Mouse (Mus musculus): ENCODE results near the gene Pamr1. TPM values are rescaled to one million over a fixed set of nuclear protein-coding genes. Genes with fewer than 3 reads are reported as not detected.

Pamr1 gene
- polyA plus RNA-seq (2014; fragmentation: Nextera tagmentation; extraction: Ambion mirVana) = 8.4 and 9.8 TPM in 2 replicates

DNA sequence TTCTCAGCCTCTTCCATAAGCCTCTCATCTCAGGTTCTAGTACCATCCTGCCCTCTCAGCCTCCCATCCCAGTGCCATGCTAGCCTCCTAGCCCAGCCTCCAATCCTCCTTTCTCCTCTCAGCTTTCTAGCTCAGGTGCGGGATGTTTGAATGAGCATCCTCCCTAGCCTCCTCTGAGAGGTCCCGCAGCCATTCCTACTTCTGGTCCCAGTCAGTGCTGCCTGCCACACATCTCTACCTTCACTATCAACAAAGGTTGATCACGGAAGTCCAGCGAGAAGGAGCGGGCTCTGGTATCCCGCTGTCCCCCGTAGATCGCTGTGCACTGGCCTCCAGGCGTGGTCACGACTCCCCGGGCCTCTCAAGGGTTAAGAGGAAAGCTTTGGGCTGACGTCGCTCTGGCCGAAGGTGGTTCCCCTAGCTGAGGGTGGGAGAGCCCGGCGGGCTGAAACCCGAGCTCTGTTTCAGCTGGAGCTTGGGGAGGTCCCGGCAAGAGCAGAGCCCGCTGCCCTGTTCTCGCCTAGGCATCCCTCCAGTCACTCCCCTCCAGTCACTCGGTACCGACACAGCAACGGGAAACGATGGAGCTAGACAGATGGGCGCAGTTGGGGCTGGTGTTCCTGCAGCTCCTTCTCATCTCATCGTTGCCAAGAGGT, at the start of gene Pamr1:
Gene Pamr1 (plus strand): TSS at position 402 of the 656 bp plus-strand sequence.
- Histone ChIP-seq H3K27ac (no peak within 1 kb of the TSS), H3K9ac (peak within 1 kb of the TSS; percentile 56), H3K36me3 (replicated peaks; ENCODE audit: control insufficient read depth, insufficient read depth) (no peaks in the 10 kb centered on the region), H3K4me3 (replicated peaks; ENCODE audit: low read length) (peak within 1 kb of the TSS; percentile 35), H3K4me1 (replicated peaks; ENCODE audit: control insufficient read depth, insufficient read depth, low read length) (0 out of 2 replicates have a peak, but pooled peaks cover 10% of the 10 kb centered on the region), H3K27me3 (ENCODE audit: control insufficient read depth, insufficient read depth, low read length) (0 out of 2 replicates have a peak, but pooled peaks cover 3% of the 10 kb centered on the region), H3K4me2 (replicated peaks) (peak within 1 kb of the TSS; percentile 63), H3K9me3 (ENCODE audit: control insufficient read depth, low read length) (no peaks in the 10 kb centered on the region)
- WGBS = 2% methylated on average over 26 of the region's 26 CpGs
- peak; percentile 44 for DNase-seq (ENCODE audit: low spot score)
- ATAC-seq (ENCODE audit: low FRiP score) = peak; percentile 78; the same call in 1 of the 2 replicates

DNA sequence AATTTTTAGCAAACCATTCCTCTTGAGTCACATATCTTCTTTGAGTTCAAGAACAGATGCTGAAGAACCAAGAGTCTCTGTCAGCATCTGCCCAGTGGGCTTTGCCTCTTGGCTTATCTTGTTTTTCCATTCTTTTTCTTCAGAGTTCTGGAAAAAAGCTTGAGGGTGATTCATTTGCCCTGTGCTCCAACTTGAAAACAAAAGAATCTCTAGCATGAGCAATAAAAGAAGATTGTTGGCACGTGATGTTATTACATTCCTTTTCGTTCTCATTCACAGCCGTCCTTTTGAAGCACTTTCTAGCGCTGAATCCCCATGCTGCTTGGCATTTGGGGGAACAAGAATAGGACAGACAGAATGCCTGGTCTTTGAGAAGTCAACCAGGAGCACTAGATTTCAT, 42.2 kb upstream of the Pamr1 start:
- WGBS = 60% methylated on average over 4 of the region's 4 CpGs
- no peak overlapping the region for H3K27ac ChIP-seq
- DNase-seq (ENCODE audit: low spot score) (no peak), ATAC-seq (ENCODE audit: low FRiP score) (no peak)
- H3K27me3 ChIP-seq (ENCODE audit: control insufficient read depth, insufficient read depth, low read length) = no peaks in the 10 kb centered on the region
- no peaks in the 10 kb centered on the region for H3K4me1 ChIP-seq (replicated peaks; ENCODE audit: control insufficient read depth, insufficient read depth, low read length)
- no peaks in the 10 kb centered on the region for H3K36me3 ChIP-seq (replicated peaks; ENCODE audit: control insufficient read depth, insufficient read depth)
- no peak overlapping the region for H3K4me2 ChIP-seq (replicated peaks)
- no peak overlapping the region for H3K9ac ChIP-seq
- H3K4me3 ChIP-seq (replicated peaks; ENCODE audit: low read length) = no peak overlapping the region
- no peaks in the 10 kb centered on the region for H3K9me3 ChIP-seq (ENCODE audit: control insufficient read depth, low read length)

GRCm38 (mm10) chr2:102508154-102508553, 41.7 kb upstream of the Pamr1 start:
- no peak overlapping the region for H3K9ac ChIP-seq
- no peaks in the 10 kb centered on the region for H3K36me3 ChIP-seq (replicated peaks; ENCODE audit: control insufficient read depth, insufficient read depth)
- no peaks in the 10 kb centered on the region for H3K27me3 ChIP-seq (ENCODE audit: control insufficient read depth, insufficient read depth, low read length)
- H3K4me1 ChIP-seq (replicated peaks; ENCODE audit: control insufficient read depth, insufficient read depth, low read length) = no peaks in the 10 kb centered on the region
- H3K4me2 ChIP-seq (replicated peaks) = no peak overlapping the region
- 61% methylated on average over 1 of the region's 1 CpGs for WGBS
- 0 out of 2 replicates have a peak, but pooled peaks cover 3% of the 10 kb centered on the region for H3K9me3 ChIP-seq (ENCODE audit: control insufficient read depth, low read length)
- DNase-seq (ENCODE audit: low spot score) = no peak
- H3K27ac ChIP-seq = no peak overlapping the region
- H3K4me3 ChIP-seq (replicated peaks; ENCODE audit: low read length) = no peak overlapping the region
- ATAC-seq (ENCODE audit: low FRiP score) = no peak

GRCm38 (mm10) chr2:102519956-102520355, 29.9 kb upstream of the Pamr1 start:
- H3K27me3 ChIP-seq (ENCODE audit: control insufficient read depth, insufficient read depth, low read length) = no peaks in the 10 kb centered on the region
- H3K9me3 ChIP-seq (ENCODE audit: control insufficient read depth, low read length) = no peaks in the 10 kb centered on the region
- no peak for ATAC-seq (ENCODE audit: low FRiP score)
- no peak overlapping the region for H3K27ac ChIP-seq
- no peak overlapping the region for H3K9ac ChIP-seq
- DNase-seq (ENCODE audit: low spot score) = no peak
- no peak overlapping the region for H3K4me3 ChIP-seq (replicated peaks; ENCODE audit: low read length)
- H3K36me3 ChIP-seq (replicated peaks; ENCODE audit: control insufficient read depth, insufficient read depth) = no peaks in the 10 kb centered on the region
- no peak overlapping the region for H3K4me2 ChIP-seq (replicated peaks)
- H3K4me1 ChIP-seq (replicated peaks; ENCODE audit: control insufficient read depth, insufficient read depth, low read length) = no peaks in the 10 kb centered on the region

GRCm38 (mm10) chr2:102527563-102527962, 22.2 kb upstream of the Pamr1 start:
- Histone ChIP-seq H3K27me3 (ENCODE audit: control insufficient read depth, insufficient read depth, low read length) (no peaks in the 10 kb centered on the region), H3K27ac (no peak overlapping the region), H3K4me3 (replicated peaks; ENCODE audit: low read length) (no peak overlapping the region), H3K9ac (no peak overlapping the region), H3K4me1 (replicated peaks; ENCODE audit: control insufficient read depth, insufficient read depth, low read length) (no peaks in the 10 kb centered on the region), H3K36me3 (replicated peaks; ENCODE audit: control insufficient read depth, insufficient read depth) (no peaks in the 10 kb centered on the region), H3K4me2 (replicated peaks) (no peak overlapping the region), H3K9me3 (ENCODE audit: control insufficient read depth, low read length) (no peaks in the 10 kb centered on the region)
- no peak for DNase-seq (ENCODE audit: low spot score)
- 69% methylated on average over 4 of the region's 4 CpGs for WGBS
- peak; percentile 68; the same call in 1 of the 2 replicates for ATAC-seq (ENCODE audit: low FRiP score)

- DNase-seq (ENCODE audit: low spot score) = no peak
- Histone ChIP-seq H3K27ac (no peak overlapping the region), H3K36me3 (replicated peaks; ENCODE audit: control insufficient read depth, insufficient read depth) (no peaks in the 10 kb centered on the region), H3K4me1 (replicated peaks; ENCODE audit: control insufficient read depth, insufficient read depth, low read length) (no peaks in the 10 kb centered on the region), H3K27me3 (ENCODE audit: control insufficient read depth, insufficient read depth, low read length) (no peaks in the 10 kb centered on the region), H3K9me3 (ENCODE audit: control insufficient read depth, low read length) (no peaks in the 10 kb centered on the region), H3K4me3 (replicated peaks; ENCODE audit: low read length) (no peak overlapping the region), H3K9ac (no peak overlapping the region), H3K4me2 (replicated peaks) (no peak overlapping the region)
- whole genome bisulfite sequencing = 74% methylated on average over 4 of the region's 4 CpGs
- no peak for ATAC-seq (ENCODE audit: low FRiP score)
Measured at GRCm38 (mm10) chr2:102533437-102533836, 16.4 kb upstream of the Pamr1 start.

DNA sequence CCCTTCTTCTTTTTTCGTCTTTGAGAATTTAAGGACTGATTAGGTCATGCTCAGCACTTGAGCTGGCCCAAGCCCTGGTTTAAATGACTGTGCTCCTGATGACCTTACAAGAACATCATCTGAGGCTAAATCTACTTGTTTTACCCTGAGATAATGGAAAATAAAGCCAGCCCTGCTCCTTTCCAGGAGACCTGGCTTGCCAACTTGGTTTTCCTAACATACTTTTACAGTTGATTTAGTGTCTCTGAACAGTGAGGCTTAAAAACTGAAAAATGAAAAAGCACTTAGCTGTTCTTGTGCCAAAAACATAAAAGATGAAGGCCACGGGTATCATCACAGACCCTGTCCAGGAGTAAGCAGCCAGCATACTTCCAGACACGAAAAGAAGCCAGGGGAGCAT, 13.0 kb upstream of the Pamr1 start:
- 83% methylated on average over 3 of the region's 3 CpGs for WGBS
- H3K9ac ChIP-seq = no peak overlapping the region
- no peaks in the 10 kb centered on the region for H3K36me3 ChIP-seq (replicated peaks; ENCODE audit: control insufficient read depth, insufficient read depth)
- DNase-seq (ENCODE audit: low spot score) (no peak), ATAC-seq (ENCODE audit: low FRiP score) (no peak)
- no peak overlapping the region for H3K27ac ChIP-seq
- no peaks in the 10 kb centered on the region for H3K27me3 ChIP-seq (ENCODE audit: control insufficient read depth, insufficient read depth, low read length)
- H3K9me3 ChIP-seq (ENCODE audit: control insufficient read depth, low read length) = no peaks in the 10 kb centered on the region
- no peak overlapping the region for H3K4me3 ChIP-seq (replicated peaks; ENCODE audit: low read length)
- H3K4me2 ChIP-seq (replicated peaks) = no peak overlapping the region
- no peaks in the 10 kb centered on the region for H3K4me1 ChIP-seq (replicated peaks; ENCODE audit: control insufficient read depth, insufficient read depth, low read length)

DNA sequence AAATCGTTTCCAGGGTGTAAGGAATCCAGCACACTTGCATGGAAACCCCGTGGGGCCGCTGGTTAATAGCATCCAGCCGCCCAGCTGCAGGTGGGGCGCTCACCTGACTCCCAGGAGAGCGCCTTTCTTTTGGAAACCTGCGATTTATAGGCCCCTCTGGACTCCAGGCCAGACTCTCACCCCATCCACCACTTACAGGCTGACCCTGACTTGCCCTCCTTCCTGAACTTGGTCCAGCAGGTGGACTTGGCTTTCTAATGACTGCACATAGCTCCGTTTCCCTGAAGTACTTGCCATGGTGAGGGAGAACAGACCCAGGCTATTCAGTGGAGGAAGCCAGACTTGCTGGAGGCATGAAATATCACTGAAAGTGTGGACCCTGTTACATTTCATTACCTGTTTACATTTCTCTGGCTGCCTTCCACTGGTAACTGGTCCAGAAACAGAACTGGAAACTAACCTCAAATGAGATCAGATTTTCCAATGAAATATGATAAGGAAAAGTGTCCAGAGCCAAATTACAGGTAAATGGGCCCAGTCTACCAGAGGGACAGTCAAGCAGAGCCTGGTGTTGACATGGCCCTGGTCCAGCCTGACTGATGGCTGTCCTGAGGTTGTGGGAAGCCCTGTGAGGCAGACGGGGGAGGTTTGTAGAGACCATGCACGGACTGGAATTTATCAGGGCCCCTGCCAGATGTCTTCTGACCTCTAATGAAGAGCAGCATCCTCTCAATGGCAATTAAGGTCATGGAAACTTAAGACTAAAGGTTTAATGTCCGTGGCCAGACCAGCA, 9.2 kb upstream of the Pamr1 start:
- 57% methylated on average over 11 of the region's 11 CpGs for WGBS

DNA sequence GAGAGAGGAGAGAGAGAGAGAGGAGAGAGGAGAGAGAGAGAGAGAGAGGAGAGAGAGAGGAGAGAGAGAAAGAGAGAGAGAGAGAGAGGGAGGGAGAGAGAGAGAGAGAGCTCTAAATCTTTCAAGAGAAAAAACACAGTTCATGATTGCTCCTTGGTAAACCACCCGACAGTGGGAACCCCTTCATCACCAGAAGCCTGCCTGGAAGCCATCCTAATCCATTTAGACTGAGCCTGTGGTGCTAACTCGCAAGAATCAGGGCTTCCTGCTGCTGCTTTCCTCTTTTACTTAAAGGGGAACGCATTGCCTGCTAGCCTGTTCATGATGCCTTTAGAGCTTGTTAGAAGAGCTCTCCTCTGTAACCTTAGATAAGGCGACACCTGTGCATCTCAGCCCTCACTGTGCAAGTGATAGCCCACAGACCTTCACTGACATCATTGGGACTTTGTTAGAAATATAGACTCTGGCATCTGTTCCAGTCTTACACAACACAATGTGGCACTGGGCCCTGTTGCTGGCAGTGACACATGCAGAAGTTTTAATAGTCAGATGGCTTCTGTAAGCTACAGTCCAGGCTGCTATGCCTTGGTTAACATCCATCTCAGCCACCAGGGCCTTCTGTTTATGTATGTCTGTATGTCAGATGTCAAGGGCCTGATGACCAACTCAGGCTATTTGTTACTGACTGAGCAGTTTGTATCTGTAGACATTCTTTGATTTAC, 8.2 kb upstream of the Pamr1 start:
- Histone ChIP-seq H3K27ac (no peak overlapping the region), H3K4me3 (replicated peaks; ENCODE audit: low read length) (no peak overlapping the region), H3K9me3 (ENCODE audit: control insufficient read depth, low read length) (no peaks in the 10 kb centered on the region), H3K27me3 (ENCODE audit: control insufficient read depth, insufficient read depth, low read length) (no peaks in the 10 kb centered on the region), H3K4me1 (replicated peaks; ENCODE audit: control insufficient read depth, insufficient read depth, low read length) (0 out of 2 replicates have a peak, but pooled peaks cover 5% of the 10 kb centered on the region), H3K9ac (no peak overlapping the region), H3K4me2 (replicated peaks) (no peak overlapping the region), H3K36me3 (replicated peaks; ENCODE audit: control insufficient read depth, insufficient read depth) (no peaks in the 10 kb centered on the region)
- no peak for ATAC-seq (ENCODE audit: low FRiP score)
- WGBS = 33% methylated on average over 4 of the region's 4 CpGs
- no peak for DNase-seq (ENCODE audit: low spot score)

More for the DNA sequence above, 9.2 kb upstream of the Pamr1 start:
- Histone ChIP-seq H3K27me3 (ENCODE audit: control insufficient read depth, insufficient read depth, low read length) (no peaks in the 10 kb centered on the region), H3K4me2 (replicated peaks) (no peak overlapping the region), H3K27ac (no peak overlapping the region), H3K4me1 (replicated peaks; ENCODE audit: control insufficient read depth, insufficient read depth, low read length) (0 out of 2 replicates have a peak, but pooled peaks cover 5% of the 10 kb centered on the region), H3K4me3 (replicated peaks; ENCODE audit: low read length) (no peak overlapping the region), H3K36me3 (replicated peaks; ENCODE audit: control insufficient read depth, insufficient read depth) (no peaks in the 10 kb centered on the region), H3K9ac (no peak overlapping the region), H3K9me3 (ENCODE audit: control insufficient read depth, low read length) (no peaks in the 10 kb centered on the region)
- ATAC-seq (ENCODE audit: low FRiP score) = no peak
- no peak for DNase-seq (ENCODE audit: low spot score)

All from hindbrain, embryonic 14.5 days (tissue).